Mouse (Mus musculus) stomach, embryonic 16.5 days (tissue): Measurements from ENCODE around the gene Ocel1. TPM values are rescaled to one million over a fixed set of nuclear protein-coding genes. Genes with fewer than 3 reads are reported as not detected.

ENCODE experiments used
- ATAC-seq: fragments of 200-750 bp; cut with Nextera tagmentation; 2 replicates; pipeline ENCODE4 v1.8.0; 2017; ENCODE audit warnings: moderate number of reproducible peaks, moderate TSS enrichment; ENCODE audit not compliant: insufficient read depth, low FRiP score
- H3K27ac ChIP-seq: fragments of 300-500 bp; sonication (generic); 2 replicates; pipeline ENCODE4 v1.5.1; 2014; ENCODE audit warnings: low read length
- H3K27me3 ChIP-seq: fragments of 300-500 bp; sonication (generic); 2 replicates; pipeline ENCODE4 v1.6.1; 2014; ENCODE audit warnings: low read length, control low read depth, mixed read lengths; ENCODE audit not compliant: control insufficient read depth, insufficient read depth
- H3K36me3 ChIP-seq: fragments of 300-500 bp; sonication (generic); 2 replicates; pipeline ENCODE4 v1.6.1; 2014; ENCODE audit warnings: low read length; ENCODE audit not compliant: control insufficient read depth, insufficient read depth
- H3K4me1 ChIP-seq: fragments of 300-500 bp; sonication (generic); 2 replicates; pipeline ENCODE4 v1.6.1; 2014; ENCODE audit warnings: low read length, control low read depth, mixed read lengths; ENCODE audit not compliant: control insufficient read depth, insufficient read depth
- H3K4me2 ChIP-seq: fragments of 300-500 bp; sonication (generic); 2 replicates; pipeline ENCODE4 v1.6.1; 2014; ENCODE audit warnings: low read depth, low read length, mixed read lengths
- H3K4me3 ChIP-seq: fragments of 300-500 bp; sonication (generic); replicated peaks from 2 replicates; pipeline ENCODE4 v1.5.1; 2014; ENCODE audit warnings: mild to moderate bottlenecking, low read length
- H3K9ac ChIP-seq: fragments of 300-500 bp; sonication (generic); 2 replicates; pipeline ENCODE4 v1.6.1; 2014; ENCODE audit warnings: low read length
- H3K9me3 ChIP-seq: fragments of 300-500 bp; sonication (generic); replicated peaks from 2 replicates; pipeline ENCODE4 v1.6.1; 2016; ENCODE audit warnings: low read length, control low read depth; ENCODE audit not compliant: control insufficient read depth
- WGBS: fragments of 180-500 bp; shearing (Covaris S2); extraction: QIAGEN DNeasy Blood & Tissue Kit; methylation state at CpG from one replicate; pipeline ENCODE4 v1.1.7; 2014; 5-methylcytosine and 5-hydroxymethylcytosine counted together
- polyA plus RNA-seq: library from polyadenylated mRNA; unstranded; fragments of >200 nt; fragmentation: Nextera tagmentation; extraction: Ambion mirVana; gene quantifications from 2 replicates; pipeline ENCODE4 v1.2.1, GENCODE M21; 2015

Ocel1 gene
- polyA plus RNA-seq, 1 experiment from 2014 or later: 6.5 TPM

DNA sequence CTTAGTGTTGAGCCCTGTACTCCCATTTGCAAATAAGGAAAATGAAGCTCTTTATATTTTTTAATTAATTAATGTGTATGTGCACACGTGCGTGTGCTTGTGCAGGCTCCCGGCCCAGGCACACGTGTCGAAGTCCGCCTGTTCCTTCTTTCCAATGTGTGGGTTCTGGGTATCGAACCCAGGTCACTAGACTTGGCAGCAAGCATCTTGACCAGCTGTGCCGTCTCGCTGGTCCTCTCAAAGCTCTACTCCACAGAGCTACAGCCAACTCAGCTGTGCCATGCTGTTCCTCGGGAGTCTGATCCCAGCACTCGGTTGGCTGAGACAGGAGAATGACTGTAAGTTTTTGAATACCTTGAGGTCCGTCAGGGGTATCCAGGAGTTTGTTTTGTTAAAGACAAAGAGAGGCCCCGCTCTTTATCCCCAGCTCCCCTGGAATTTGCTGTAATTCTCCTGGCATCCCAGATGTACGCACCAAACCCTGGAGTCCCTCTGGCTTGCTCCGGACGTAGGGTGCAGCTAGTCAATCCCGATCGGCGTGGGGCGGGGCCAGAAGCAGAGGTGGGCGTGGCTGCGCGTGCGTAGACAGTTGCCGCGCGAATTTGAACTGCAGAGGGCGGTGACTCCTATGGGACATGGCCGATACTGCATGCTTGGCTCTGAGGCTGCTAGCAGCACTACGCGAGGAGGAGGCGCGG lies 34.5 kb downstream of the Ocel1 start, which contains the start of gene Ankle1:
Ankle1 (plus strand) TSS at position 610 of the 698 bp plus-strand sequence.
- peak; percentile 91 for ATAC-seq
- no peaks in the 10 kb centered on the region for H3K27me3 ChIP-seq
- peak within 1 kb of the TSS; percentile 81 for H3K9ac ChIP-seq
- H3K27ac ChIP-seq: peak within 1 kb of the TSS; percentile 73
- H3K4me3 ChIP-seq: peak within 1 kb of the TSS; percentile 78
- peaks cover 20% of the 10 kb centered on the region for H3K4me1 ChIP-seq
- H3K4me2 ChIP-seq: peak within 1 kb of the TSS; percentile 96
- WGBS: 15% methylated on average over 33 of the region's 33 CpGs
- H3K9me3 ChIP-seq: no peaks in the 10 kb centered on the region
- H3K36me3 ChIP-seq: peaks cover 24% of the 10 kb centered on the region; the same call in 1 of the 2 replicates

- peak overlapping the region; percentile 96 for H3K4me2 ChIP-seq
- H3K4me1 ChIP-seq: peaks cover 20% of the 10 kb centered on the region
- H3K27ac ChIP-seq: peak overlapping the region; percentile 57
- peaks cover 24% of the 10 kb centered on the region; the same call in 1 of the 2 replicates for H3K36me3 ChIP-seq
- no peaks in the 10 kb centered on the region for H3K27me3 ChIP-seq
- ATAC-seq: peak; percentile 76
- H3K4me3 ChIP-seq: peak overlapping the region; percentile 78
- under 1% methylated on average over 55 of the region's 55 CpGs for WGBS
- H3K9ac ChIP-seq: peak overlapping the region; percentile 81
- no peaks in the 10 kb centered on the region for H3K9me3 ChIP-seq
These were observed 35.3 kb downstream of the Ocel1 start for GRCm38 (mm10) chr8:71406099-71407015.

- no peak overlapping the region for H3K4me3 ChIP-seq
These were observed 36.3 kb downstream of the Ocel1 start for GRCm38 (mm10) chr8:71407441-71407840.

DNA sequence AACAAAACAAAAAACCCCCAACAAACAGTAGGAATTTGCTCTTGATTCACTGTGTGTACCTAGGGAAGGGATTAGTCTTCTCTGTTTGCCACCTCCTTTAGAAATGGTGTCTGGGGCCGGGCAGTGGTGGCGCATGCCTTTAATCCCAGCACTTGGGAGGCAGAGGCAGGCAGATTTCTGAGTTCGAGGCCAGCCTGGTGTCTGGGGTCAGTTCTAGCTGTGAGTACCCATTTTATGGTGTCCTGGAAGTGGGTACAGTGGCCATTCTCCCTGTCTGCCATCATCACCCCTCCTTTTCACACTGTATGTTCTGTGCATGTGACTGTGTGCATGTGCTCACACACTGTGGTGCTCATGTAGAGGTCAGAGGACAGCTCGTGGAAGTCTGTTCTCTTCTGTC lies 37.1 kb downstream of the Ocel1 start:
- H3K36me3 ChIP-seq: peaks cover 24% of the 10 kb centered on the region; the same call in 1 of the 2 replicates
- no peak overlapping the region for H3K4me2 ChIP-seq
- H3K4me1 ChIP-seq: peaks cover 20% of the 10 kb centered on the region
- H3K4me3 ChIP-seq: no peak overlapping the region
- H3K9me3 ChIP-seq: no peaks in the 10 kb centered on the region
- WGBS: 95% methylated on average over 4 of the region's 4 CpGs
- no peak for ATAC-seq
- no peaks in the 10 kb centered on the region for H3K27me3 ChIP-seq
- H3K9ac ChIP-seq: no peak overlapping the region
- no peak overlapping the region for H3K27ac ChIP-seq

More at GRCm38 (mm10) chr8:71407441-71407840, 36.3 kb downstream of the Ocel1 start:
- Histone ChIP-seq H3K9me3 (no peaks in the 10 kb centered on the region), H3K36me3 (peaks cover 24% of the 10 kb centered on the region; the same call in 1 of the 2 replicates), H3K4me1 (peaks cover 20% of the 10 kb centered on the region), H3K4me2 (0 out of 2 replicates have a peak overlapping the region, but pooled peaks have one; percentile 96), H3K27me3 (no peaks in the 10 kb centered on the region), H3K9ac (peak overlapping the region; percentile 3; the same call in 1 of the 2 replicates), H3K27ac (no peak overlapping the region)
- no peak for ATAC-seq
- WGBS: 90% methylated on average over 14 of the region's 14 CpGs

GRCm38 (mm10) chr8:71411535-71412273 lies 40.6 kb downstream of the Ocel1 start:
- Histone ChIP-seq H3K36me3 (peaks cover 24% of the 10 kb centered on the region; the same call in 1 of the 2 replicates), H3K4me1 (peaks cover 4% of the 10 kb centered on the region), H3K9me3 (no peaks in the 10 kb centered on the region), H3K4me3 (no peak overlapping the region), H3K9ac (no peak overlapping the region), H3K27ac (no peak overlapping the region), H3K4me2 (no peak overlapping the region), H3K27me3 (no peaks in the 10 kb centered on the region)
- 42% methylated on average over 11 of the region's 11 CpGs for WGBS
- ATAC-seq: no peak

DNA sequence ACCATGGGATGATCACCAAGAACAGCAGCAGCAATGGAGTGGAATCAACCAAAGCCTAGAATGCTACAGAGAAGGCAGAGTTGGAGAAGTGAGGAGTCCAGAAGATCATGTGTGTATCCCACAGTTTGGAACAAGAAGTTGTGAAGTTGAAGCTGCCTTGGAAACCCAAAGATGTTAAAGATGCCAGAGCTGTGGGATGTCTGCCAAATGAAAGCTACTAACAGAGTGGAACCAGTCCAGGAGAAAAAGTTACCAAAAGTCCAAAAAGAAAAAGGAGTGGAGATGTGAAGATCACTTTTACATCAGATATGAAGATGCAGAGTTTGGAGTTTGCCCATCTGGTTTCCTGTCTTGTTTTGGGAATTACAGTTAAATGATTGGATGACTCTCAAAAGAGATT lies 51.0 kb downstream of the Ocel1 start:
- Histone ChIP-seq H3K4me3 (no peak overlapping the region), H3K9ac (no peak overlapping the region), H3K27me3 (no peaks in the 10 kb centered on the region), H3K4me1 (no peaks in the 10 kb centered on the region), H3K27ac (no peak overlapping the region), H3K9me3 (no peaks in the 10 kb centered on the region), H3K36me3 (no peaks in the 10 kb centered on the region), H3K4me2 (no peak overlapping the region)
- ATAC-seq: no peak

Other genes starting within 250 kb of the Ocel1 start
- gene Myo9b, start 98.6 kb upstream of the Ocel1 start, polyA plus RNA-seq: 18.7 and 19.1 TPM in 2 replicates
- gene Haus8, start 98.4 kb upstream of the Ocel1 start, polyA plus RNA-seq: 46.4 and 55.4 TPM in 2 replicates
- 90.2 and 91.5 TPM in 2 replicates for gene Use1, start 4.5 kb upstream of the Ocel1 start, polyA plus RNA-seq
- 17.3 and 24.1 TPM in 2 replicates for gene Nr2f6, start 10.7 kb downstream of the Ocel1 start, polyA plus RNA-seq
- 12.7 and 12.8 TPM in 2 replicates for gene Ushbp1, start 24.5 kb downstream of the Ocel1 start, polyA plus RNA-seq
- 72.2 and 77.4 TPM in 2 replicates for gene Babam1, start 25.6 kb downstream of the Ocel1 start, polyA plus RNA-seq
- 38.7 and 42.5 TPM in 2 replicates for gene Ankle1, start 34.7 kb downstream of the Ocel1 start, polyA plus RNA-seq
- 23.5 and 27.5 TPM in 2 replicates for gene Abhd8, start 92.4 kb downstream of the Ocel1 start, polyA plus RNA-seq
- 126 and 148 TPM in 2 replicates for gene Mrpl34, start 93.7 kb downstream of the Ocel1 start, polyA plus RNA-seq
- 87.1 and 89.1 TPM in 2 replicates for gene Dda1, start 97.9 kb downstream of the Ocel1 start, polyA plus RNA-seq
- gene Ano8, start 114.7 kb downstream of the Ocel1 start, polyA plus RNA-seq: 0.26 and 0.27 TPM in 2 replicates
- gene Gtpbp3, start 116.8 kb downstream of the Ocel1 start, polyA plus RNA-seq: 11.0 and 14.8 TPM in 2 replicates
- gene Plvap, start 140.5 kb downstream of the Ocel1 start, polyA plus RNA-seq: 79.7 and 81.8 TPM in 2 replicates
- 0.32 and 0.40 TPM in 2 replicates for gene Ccdc194, start 154.4 kb downstream of the Ocel1 start, polyA plus RNA-seq
- gene Bst2, start 166.2 kb downstream of the Ocel1 start, polyA plus RNA-seq: 39.9 and 46.5 TPM in 2 replicates
- 101 and 103 TPM in 2 replicates for gene Mvb12a, start 171.6 kb downstream of the Ocel1 start, polyA plus RNA-seq
- gene Tmem221, start 187.6 kb downstream of the Ocel1 start, polyA plus RNA-seq: 2.9 and 3.2 TPM in 2 replicates
- 0.08 TPM in 1 of 2 replicates, not detected in the other for gene Nxnl1, start 195.3 kb downstream of the Ocel1 start, polyA plus RNA-seq
- 35.2 and 41.4 TPM in 2 replicates for gene Slc27a1, start 197.6 kb downstream of the Ocel1 start, polyA plus RNA-seq
- 200 and 206 TPM in 2 replicates for gene Pgls, start 220.9 kb downstream of the Ocel1 start, polyA plus RNA-seq
- gene Fam129c, start 226.3 kb downstream of the Ocel1 start, polyA plus RNA-seq: 3.2 and 4.0 TPM in 2 replicates
- gene Colgalt1, start 239.7 kb downstream of the Ocel1 start, polyA plus RNA-seq: 60.1 and 69.2 TPM in 2 replicates